Mouse (Mus musculus) liver, embryonic 14 days (tissue): Measurements from ENCODE around the gene Gm10642. TPM values are rescaled to one million over a fixed set of nuclear protein-coding genes. Genes with fewer than 3 reads are reported as not detected.

Experiments
- polyA plus RNA-seq: library from polyadenylated mRNA; depleted of rRNA; stranded (reverse); fragments of >200 nt; gene quantifications from 2 replicates; pipeline ENCODE4 v1.2.3, GENCODE M21; 2012; rRNA removed

Gene Gm10642
- polyA plus RNA-seq: 0.51 and 0.55 TPM in 2 replicates

DNA sequence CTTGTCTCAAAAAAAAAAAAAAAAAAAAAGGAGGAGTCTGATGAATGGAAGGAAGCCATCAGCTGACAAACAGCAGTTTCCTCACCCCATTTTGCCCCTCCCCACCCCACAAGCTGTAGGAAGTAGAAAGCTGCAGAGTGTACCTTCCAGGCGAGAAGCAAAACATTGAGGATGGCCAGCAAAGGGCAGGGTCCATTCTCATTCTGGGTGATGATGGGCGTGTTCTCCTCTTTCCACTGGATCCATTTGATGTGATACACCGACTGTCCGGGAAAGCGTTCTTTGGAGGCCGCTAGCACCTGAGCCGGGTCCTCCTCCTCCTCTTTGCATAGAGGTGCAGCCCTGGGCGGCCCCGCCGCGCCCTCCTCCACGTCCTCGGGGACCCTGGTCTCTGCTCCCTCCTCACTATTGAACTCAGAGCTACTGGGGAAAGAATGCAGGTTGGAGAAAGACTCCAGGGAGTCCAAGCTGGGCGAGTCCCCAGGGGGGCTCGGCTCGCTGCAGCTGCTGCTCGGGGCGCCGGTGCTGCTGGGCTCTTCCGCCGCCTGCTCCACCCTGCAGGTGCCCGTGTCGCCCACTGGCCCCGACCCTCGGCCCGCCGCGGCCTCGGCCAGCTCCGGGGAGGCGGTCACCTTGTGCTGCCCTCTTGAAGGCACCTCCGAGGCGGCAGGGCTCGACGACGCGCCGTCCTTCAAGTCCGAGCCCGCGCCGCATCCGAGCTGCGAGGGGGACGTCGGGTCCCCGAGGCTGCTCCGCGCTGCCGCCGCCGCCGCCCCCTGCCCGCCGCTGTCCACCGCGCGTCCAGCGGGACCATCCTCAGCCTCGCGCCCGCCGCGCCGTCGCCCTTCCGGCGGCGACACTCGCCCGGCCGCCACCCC lies at the start of gene Gm10642:
Gene Gm10642, plus strand, starts transcription at position 122 of the 878 bp plus-strand sequence.

DNA sequence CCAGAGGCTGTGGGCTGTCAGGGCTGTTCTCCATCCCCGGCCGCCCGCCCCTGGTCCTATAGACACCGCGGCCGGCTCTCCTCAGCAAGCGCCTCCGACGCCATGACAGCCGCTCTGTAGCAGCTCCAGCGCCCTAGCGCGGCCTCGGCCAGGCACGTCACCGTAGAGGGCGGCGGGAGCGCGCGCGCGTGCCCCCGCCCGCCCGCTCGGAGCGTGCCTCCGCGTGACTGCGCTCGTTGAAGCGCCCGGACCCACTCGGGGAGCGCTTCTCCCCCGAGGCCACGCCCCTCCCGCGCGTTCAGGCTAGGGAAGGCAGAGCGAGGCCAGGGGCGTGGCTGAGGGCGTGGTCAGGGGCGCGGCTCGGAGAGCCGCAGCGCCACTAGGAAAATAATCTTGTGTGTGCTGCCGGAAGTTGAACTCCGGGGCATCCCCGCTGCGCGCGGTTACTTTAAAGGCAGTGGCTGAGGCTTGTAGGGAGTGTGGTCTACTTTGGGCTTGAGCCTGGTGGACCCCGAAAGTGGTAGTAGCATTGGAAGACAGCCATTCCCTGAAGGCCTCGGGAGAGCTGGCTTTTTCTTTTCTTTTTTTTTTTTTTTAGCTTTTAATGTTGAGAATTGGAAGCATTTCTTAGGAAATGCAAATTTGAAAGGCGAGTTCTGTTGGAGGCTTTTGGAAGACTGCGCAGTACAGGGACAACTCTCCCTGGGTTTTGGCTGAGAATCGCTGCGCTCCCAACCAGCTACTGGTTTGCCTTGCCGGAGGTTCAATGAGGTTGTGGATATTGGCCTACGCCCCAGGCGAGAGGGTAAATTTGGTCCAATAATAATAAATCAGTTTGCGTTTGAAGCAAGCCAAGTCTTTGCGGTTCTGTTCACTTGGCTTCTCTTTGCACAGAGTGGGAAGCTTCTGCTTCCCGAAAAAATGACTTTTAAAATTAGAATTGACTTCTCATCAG lies 1.2 kb downstream of the Gm10642 start, which contains the start of gene Mindy2:
Gene Mindy2, minus strand, starts transcription at position 162 of the 955 bp plus-strand sequence.

DNA sequence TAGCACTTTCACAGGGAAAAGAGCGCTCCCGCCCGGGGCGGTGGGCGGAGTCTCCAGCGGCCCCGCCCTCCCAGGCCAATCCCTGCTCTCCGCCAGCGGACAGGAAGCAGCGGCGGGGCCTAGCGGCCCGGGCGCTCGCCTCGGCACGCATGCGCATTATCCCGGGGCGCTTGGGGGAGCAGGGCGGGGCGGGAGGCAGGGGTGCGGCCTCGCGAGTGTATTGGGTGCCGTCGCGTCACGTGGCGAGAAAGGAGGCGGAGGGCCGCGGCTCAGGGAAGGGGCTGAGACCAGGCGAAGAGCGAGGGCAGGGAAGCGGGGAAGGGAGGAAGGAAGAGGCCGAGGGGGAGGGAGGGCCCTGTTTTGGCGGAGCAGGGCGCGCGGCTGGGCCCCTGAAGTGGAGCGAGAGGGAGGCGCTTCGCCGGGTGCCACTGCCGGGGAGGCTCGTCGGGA lies 22.7 kb downstream of the Gm10642 start, which contains the start of gene Adam10:
Gene Adam10, plus strand, starts transcription at position 316 of the 450 bp plus-strand sequence.

Other genes with a start within 250 kb of the Gm10642 start
- gene Ccnb2, start 234.7 kb upstream of the Gm10642 start, polyA plus RNA-seq: 103 and 122 TPM in 2 replicates
- 7.6 and 9.4 TPM in 2 replicates for gene Rnf111, start 152.5 kb upstream of the Gm10642 start, polyA plus RNA-seq
- gene Sltm, start 113.5 kb upstream of the Gm10642 start, polyA plus RNA-seq: 20.7 and 21.0 TPM in 2 replicates
- 7.8 and 9.3 TPM in 2 replicates for gene Mindy2, start 923 bp downstream of the Gm10642 start, polyA plus RNA-seq
- 40.1 and 46.9 TPM in 2 replicates for gene Adam10, start 22.7 kb downstream of the Gm10642 start, polyA plus RNA-seq